Mouse (Mus musculus): ENCODE data around the gene Copa.

Gene Copa

DNA sequence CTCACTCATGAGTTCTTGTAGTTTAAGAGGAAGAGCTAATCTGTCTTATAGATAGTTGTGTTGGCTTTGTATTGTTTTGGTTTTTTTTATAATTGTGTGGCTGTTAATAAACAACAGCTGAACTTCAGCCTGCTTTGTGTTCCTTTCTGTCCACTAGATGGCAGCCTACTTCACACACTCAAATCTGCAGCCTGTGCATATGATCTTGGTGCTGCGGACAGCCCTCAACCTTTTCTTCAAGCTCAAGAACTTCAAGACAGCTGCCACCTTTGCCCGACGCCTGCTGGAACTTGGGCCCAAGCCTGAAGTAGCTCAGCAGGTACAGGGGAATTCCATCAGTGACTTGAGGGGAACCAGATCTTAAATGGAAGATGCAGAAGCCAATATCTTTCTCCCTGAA is 37.4 kb downstream of the Copa start:
- CTCF ChIA-PET: interaction anchor here (0.5 to 3.0 kb wide), 68 partner anchors 9 to 1323 kb away, joined by 3 to 21 read pairs (median 4); partner anchors contain the start of genes Ncstn (in 3 of the 4), Copa (in 2 of the 4), Dcaf8 (in 2 of the 4) and Casq1 (in 1 of the 4)
- POLR2A ChIA-PET: interaction anchor here (0.7 to 2.4 kb wide), 14 partner anchors 10 to 205 kb away, joined by 3 to 10 read pairs (median 3); partner anchors contain the start of genes Copa (in 1 of the 4), Dcaf8 (in 1 of the 4) and Ncstn (in 1 of the 4)

DNA sequence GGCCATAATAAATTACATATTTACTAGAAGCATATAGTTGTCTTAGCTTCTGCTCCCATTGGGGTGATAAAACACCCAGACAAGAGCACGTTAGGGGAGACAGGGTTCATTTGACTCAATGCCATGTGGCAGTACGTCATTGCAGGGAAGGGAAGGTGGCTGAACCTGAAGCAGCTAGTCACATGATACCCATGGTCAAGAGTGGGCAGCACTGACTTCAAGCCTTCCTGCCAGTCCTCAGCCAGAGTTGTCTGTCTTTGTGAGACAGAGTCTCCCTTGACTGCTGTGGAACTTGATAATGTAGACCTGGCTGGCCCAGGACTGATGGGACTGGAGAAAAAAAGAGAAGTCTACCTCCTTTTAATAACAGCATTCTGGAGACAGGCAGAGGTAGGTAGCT is 40.3 kb downstream of the Copa start:
- ChIA-PET POLR2A (interaction anchor here in 1 of 4 experiments (0.6 to 1.5 kb wide), 4 partner anchors 14 to 254 kb away, joined by 3 read pairs; partner anchors contain the start of genes Copa, Ncstn and Pigm), CTCF (interaction anchor here in 1 of 4 experiments (1.3 kb wide), 1 partner anchor 125 kb away, joined by 5 read pairs; no protein-coding TSS in a partner anchor)

DNA sequence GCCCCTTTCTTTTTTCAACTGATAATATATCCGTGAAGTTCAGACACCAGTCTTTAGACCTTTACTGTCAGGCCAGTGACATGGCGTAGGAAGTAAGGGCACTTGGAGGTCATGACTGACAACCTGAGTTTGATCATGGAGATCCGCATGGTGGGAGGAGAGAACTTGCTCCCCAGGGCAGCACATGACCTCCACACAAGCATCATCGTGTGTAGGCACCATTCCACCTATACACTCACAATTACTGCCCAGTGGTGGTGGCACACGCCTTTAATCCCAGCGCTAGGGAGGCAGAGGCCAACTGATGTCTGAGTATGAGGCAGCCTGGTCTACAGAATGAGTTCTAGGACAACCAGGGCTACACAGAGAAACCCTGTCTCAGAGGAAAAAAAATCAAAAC is 42.2 kb downstream of the Copa start:
- ChIA-PET CTCF (no interaction called here), POLR2A (interaction anchor here in 2 of 4 experiments (0.7 to 1.5 kb wide), 4 partner anchors 23 to 217 kb away, joined by 3 to 5 read pairs (median 3); partner anchors contain the start of genes Copa (in 1 of the 2), Dcaf8 (in 1 of the 2), Kcnj10 (in 1 of the 2) and Ncstn (in 1 of the 2))

DNA sequence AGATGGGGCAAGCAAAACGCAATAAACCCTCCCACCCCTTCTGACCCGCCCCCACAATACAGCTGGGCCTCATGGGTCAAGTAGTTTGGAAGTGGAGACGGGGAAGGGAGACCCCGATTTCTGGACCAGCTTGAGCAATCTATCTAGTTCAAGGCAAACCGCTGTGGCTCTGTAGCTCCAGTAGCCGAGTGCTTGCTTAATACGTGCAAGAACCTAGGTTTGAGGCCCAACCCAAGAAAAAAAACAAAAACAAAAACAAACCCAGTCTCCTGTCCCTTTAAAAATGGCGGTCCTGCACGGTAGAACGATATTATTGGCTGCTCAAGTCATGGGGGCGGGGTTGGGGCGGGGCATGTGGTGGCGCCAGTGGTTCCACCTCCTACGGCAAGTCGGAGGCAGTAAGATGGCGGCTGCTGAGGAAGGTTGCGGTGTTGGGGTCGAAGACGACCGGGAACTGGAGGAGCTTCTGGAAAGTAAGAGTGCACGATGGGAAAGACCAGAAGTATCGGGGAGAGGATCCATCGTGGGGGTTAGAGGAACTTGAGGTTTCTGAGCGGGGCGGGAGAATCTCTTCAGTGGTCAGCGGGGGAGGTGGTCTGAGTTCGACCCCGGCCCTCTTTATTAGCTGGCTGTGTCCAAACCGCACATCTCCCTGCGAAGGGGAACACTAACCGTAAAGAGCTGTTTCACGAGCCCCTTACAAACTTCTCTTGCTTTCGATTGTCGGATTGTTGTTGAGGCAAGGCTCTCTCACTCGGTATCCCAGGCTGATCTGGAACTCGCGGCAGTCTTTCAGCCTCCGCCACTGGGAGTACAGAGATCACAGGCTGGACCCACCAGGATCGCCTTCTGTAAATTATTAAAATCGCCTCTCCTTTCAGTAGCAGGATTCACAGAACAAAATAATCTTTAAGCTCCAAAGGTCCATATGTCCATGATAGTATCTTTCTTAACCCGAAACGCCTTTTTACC is 44.3 kb downstream of the Copa start, which contains the start of gene Pex19:
TSS of gene Pex19 (plus strand) at position 380 of the 972 bp plus-strand sequence.
- POLR2A ChIA-PET: interaction anchor here (0.6 to 2.1 kb wide), 37 partner anchors 8 to 250 kb away, joined by 3 to 11 read pairs (median 4); partner anchors contain the start of genes Dcaf8 (in 3 of the 4), Igsf8 (in 1 of the 4), Ncstn (in 1 of the 4) and Pea15a (in 1 of the 4)
- CTCF ChIA-PET: interaction anchor here in 2 of 4 experiments (0.6 to 1.6 kb wide), 4 partner anchors 21 to 238 kb away, joined by 3 to 18 read pairs (median 4); partner anchors contain the start of gene Dcaf8 (in 1 of the 2)

DNA sequence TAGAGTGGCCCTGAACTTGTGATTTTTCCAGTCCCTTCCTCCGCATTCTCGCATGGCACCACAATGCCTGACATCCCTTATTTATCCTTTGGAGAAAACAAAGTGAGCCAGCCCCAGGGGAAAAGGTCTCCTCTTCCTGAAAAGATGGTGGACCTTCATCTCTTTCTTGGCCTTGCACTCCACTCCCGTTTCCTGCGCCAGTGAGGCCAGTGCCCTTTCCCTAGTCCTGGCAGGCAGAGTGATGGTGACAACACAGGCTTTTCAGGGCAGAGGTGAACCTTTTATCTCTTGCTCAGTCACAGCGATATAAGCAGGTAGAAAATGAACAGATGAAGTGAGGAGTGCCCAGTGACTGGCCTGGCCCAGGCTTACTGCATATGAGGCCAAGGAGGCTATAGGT is 45.2 kb downstream of the Copa start:
- CTCF ChIA-PET: interaction anchor here in 3 of 4 experiments (1.1 to 2.7 kb wide), 4 partner anchors 8 to 237 kb away, joined by 4 to 21 read pairs (median 10); partner anchors contain the start of gene Dcaf8 (in 1 of the 3)
- POLR2A ChIA-PET: interaction anchor here in 3 of 4 experiments (1.0 to 4.5 kb wide), 20 partner anchors 7 to 198 kb away, joined by 3 to 34 read pairs (median 4); partner anchors contain the start of genes Dcaf8 (in 2 of the 3), Igsf8 (in 1 of the 3) and Pea15a (in 1 of the 3)

DNA sequence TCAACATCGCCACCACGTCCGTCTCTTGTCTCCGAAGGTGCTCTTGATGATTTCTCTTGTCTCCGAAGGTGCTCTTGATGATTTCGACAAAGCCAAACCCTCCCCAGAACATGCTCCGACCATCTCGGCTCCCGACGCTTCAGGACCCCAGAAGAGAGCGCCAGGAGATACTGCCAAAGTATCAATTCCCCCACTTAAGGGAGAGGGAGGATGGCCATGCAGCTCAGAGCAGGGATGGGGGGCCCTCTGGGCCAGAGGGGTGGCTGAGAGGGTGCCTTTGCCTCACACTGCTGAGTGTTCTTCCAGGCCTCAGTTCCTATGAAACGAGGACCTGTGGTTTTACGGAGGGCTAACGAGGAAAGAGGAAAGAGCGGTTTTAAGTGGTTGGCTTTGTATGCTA is 46.2 kb downstream of the Copa start:
- POLR2A ChIA-PET: interaction anchor here in 3 of 4 experiments (0.6 to 4.5 kb wide), 16 partner anchors 9 to 247 kb away, joined by 3 to 34 read pairs (median 4); partner anchors contain the start of genes Dcaf8 (in 2 of the 3), Copa (in 1 of the 3), Ncstn (in 1 of the 3) and Pigm (in 1 of the 3)
- CTCF ChIA-PET: interaction anchor here (0.6 to 2.7 kb wide), 22 partner anchors 9 to 303 kb away, joined by 3 to 21 read pairs (median 5); partner anchors contain the start of genes Dcaf8 (in 1 of the 4) and Ncstn (in 1 of the 4)

DNA sequence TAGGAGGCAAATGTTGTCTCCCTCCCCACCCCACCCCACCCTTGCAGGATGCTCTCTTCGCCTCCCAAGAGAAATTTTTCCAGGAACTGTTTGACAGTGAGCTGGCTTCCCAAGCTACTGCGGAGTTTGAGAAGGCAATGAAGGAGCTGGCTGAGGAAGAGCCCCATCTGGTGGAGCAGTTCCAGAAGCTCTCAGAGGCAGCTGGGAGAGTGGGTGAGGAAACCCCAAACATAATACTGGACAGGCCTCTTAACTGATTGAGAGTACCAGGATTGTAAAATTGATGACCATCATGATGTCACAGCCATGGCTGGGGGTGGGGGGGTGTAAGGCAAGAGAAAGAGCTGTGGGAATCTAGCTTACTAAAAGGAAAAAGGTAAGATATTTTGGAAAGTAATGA is 46.8 kb downstream of the Copa start:
- CTCF ChIA-PET: interaction anchor here (0.5 to 2.7 kb wide), 37 partner anchors 9 to 922 kb away, joined by 3 to 21 read pairs (median 4); partner anchors contain the start of genes Copa (in 1 of the 4), Dcaf8 (in 1 of the 4), Ncstn (in 1 of the 4) and Tagln2 (in 1 of the 4)
- POLR2A ChIA-PET: interaction anchor here in 3 of 4 experiments (0.6 to 4.5 kb wide), 24 partner anchors 9 to 818 kb away, joined by 3 to 34 read pairs (median 4); partner anchors contain the start of genes Dcaf8 (in 3 of the 3), Copa (in 1 of the 3), Ncstn (in 1 of the 3) and Pigm (in 1 of the 3)

DNA sequence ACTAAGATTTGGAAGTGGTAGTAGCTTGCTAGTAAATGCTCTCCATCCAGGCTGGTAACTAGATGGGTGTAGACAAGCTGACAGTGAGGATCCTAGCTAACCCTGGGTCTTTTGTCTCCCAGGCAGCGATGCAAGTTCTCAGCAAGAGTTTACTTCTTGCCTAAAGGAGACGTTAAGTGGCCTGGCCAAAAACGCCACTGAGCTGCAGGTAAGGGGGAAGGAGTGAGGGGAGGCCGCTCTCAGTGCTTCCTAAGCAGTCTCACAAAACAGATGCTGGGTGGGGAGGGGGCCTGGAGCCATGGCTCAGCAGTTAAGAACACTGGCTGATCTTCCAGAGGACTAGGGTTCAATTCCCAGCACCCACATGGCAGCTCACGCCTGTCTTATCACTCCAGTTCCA is 47.5 kb downstream of the Copa start:
- CTCF ChIA-PET: interaction anchor here (0.5 to 2.7 kb wide), 22 partner anchors 8 to 195 kb away, joined by 3 to 21 read pairs (median 4); partner anchors contain the start of genes Dcaf8 (in 1 of the 4) and Ncstn (in 1 of the 4)
- POLR2A ChIA-PET: interaction anchor here in 3 of 4 experiments (0.8 to 4.5 kb wide), 17 partner anchors 8 to 182 kb away, joined by 3 to 34 read pairs (median 5); partner anchors contain the start of genes Dcaf8 (in 3 of the 3), Copa (in 1 of the 3) and Ncstn (in 1 of the 3)

DNA sequence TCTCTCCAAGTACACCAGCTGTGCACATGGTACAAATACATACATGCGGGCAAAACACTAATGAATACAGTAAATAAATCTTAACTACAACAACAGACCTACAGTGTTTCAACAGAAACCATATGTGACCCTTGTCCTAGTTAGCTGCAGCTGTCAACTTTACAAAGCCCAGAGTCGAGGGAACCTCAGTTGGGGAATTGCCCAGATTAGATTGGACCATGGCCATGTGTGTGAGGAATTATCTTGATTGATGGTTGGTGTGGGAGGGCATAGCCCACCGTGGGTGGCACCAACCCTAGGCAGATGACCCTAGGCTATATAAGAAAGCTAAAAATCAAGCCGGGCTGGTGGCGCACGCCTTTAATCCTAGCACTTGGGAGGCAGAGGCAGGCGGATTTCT is 50.0 kb downstream of the Copa start:
- ChIA-PET POLR2A (interaction anchor here in 2 of 4 experiments (0.6 to 4.5 kb wide), 6 partner anchors 13 to 181 kb away, joined by 3 to 34 read pairs (median 3); partner anchors contain the start of genes Dcaf8 (in 2 of the 2), Copa (in 1 of the 2) and Ncstn (in 1 of the 2)), CTCF (interaction anchor here in 2 of 4 experiments (1.1 to 1.5 kb wide), 2 partner anchors 13 kb away, joined by 3 to 5 read pairs; no protein-coding TSS in a partner anchor)

DNA sequence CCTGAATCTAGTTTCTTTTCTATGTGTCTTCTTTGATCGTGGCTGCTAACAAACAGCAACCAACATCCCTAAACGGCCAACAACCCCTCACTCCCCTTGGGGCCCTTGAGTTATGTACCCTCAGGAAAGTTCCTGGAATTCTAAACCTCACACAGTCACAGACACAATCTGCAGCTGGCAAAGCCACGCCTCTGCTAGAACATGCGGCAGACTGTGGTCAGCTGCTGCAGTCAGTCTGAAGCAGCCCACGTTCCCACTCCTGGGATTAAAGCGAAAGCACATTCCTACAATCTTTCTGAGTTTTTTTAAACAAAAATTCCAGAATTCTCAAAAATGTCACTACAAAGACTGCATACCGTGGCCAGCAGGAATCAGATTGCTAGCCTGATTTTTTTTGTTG is 51.2 kb downstream of the Copa start:
- ChIA-PET POLR2A (interaction anchor here in 2 of 4 experiments (0.6 to 3.7 kb wide), 3 partner anchors 14 to 51 kb away, joined by 3 to 13 read pairs (median 4); partner anchors contain the start of genes Copa (in 1 of the 2), Dcaf8 (in 1 of the 2) and Ncstn (in 1 of the 2)), CTCF (interaction anchor here in 1 of 4 experiments (1.0 to 1.6 kb wide), 2 partner anchors 14 to 231 kb away, joined by 3 to 4 read pairs; no protein-coding TSS in a partner anchor)

DNA sequence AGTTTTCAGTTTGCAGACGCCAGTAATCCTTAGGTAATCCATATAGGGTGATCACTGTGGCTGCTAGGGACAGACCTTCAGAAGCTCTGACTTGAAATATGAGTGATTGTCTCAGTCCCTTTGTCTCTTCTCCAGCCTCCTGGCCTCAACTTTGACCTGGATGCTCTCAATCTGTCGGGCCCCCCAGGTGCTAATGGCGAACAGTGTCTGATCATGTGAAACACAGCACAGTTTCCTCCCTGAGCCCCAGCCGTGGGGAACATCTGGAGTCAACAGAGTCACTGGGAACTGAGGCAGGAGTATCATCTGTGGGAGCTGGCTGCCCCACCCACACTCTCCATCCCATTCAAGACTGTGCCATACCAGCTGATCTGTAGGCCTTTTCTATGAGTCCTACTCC is 51.7 kb downstream of the Copa start:
- ChIA-PET POLR2A (interaction anchor here in 3 of 4 experiments (1.0 to 3.7 kb wide), 3 partner anchors 9 to 15 kb away, joined by 3 to 13 read pairs (median 4); partner anchors contain the start of gene Dcaf8 (in 1 of the 3)), CTCF (interaction anchor here in 1 of 4 experiments (1.0 to 1.6 kb wide), 2 partner anchors 15 to 231 kb away, joined by 3 to 4 read pairs; no protein-coding TSS in a partner anchor)

DNA sequence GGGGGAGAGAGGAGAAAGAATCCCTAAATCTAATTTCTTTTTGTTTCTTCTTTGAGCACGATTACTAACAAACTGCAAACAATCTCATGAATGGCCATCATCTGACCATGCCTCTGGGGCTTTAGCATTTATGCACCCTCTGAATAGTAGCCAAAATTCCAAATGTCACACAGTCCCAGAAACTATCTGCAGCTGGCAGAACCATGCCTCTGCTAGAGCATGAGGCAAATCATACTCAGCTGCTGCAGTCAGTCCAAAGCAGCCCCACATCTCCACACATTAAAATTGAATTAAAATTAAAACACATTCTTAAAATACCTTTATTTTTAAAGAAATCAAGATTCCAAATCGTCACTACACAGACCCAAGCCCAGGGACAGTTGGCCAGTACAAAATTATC is 57.8 kb downstream of the Copa start:
- POLR2A ChIA-PET: interaction anchor here (0.5 to 2.1 kb wide), 13 partner anchors 8 to 638 kb away, joined by 3 to 10 read pairs (median 3); partner anchors contain the start of genes Pex19 (in 3 of the 4) and Dcaf8 (in 2 of the 4)
- CTCF ChIA-PET: interaction anchor here in 1 of 4 experiments (0.6 to 0.7 kb wide), 2 partner anchors 11 to 159 kb away, joined by 3 read pairs; no protein-coding TSS in a partner anchor

DNA sequence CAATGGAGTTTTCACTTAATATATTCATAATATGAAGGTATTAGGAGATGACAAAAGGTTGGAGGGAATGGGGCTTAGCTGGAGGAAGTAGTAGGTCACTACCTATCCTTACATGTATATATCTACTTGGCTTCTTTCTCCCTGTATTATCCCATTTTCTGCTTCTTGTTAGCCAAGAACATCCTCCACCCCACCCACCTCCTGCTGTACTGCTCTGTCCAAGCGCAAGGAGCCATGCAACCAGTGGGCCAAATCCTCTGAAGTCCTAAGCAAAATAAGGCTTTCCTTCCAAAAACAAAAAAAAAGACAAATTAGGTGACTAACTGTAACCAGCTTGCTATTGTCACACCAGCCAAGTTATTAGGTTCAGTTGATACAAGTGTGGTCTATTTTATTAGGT is 58.5 kb downstream of the Copa start:
- POLR2A ChIA-PET: interaction anchor here in 2 of 4 experiments (0.5 to 2.1 kb wide), 6 partner anchors 11 to 638 kb away, joined by 3 to 10 read pairs (median 4); partner anchors contain the start of gene Pex19 (in 1 of the 2)
- CTCF ChIA-PET: interaction anchor here in 1 of 4 experiments (0.7 kb wide), 1 partner anchor 12 kb away, joined by 3 read pairs; no protein-coding TSS in a partner anchor

DNA sequence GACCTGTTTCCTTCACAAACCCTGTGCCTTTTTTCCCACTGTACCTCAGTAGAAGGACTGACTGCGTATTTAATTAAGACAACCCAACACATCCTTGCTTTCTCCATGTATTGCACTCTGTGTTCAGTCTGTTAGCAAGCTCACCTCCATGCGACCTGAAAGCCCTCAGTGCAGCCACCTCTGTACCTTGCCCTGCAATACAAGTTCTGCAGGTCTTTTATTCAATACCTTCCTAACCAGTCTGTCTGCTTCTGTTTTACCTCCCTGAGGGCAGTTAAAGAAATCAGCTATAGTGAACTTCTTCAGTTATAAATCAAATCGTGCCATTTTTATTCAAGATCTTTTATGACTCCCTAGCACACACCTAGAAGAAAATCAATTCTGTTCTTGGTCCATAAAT is 59.2 kb downstream of the Copa start:
- ChIA-PET POLR2A (interaction anchor here in 1 of 4 experiments (1.4 to 2.6 kb wide), 2 partner anchors 12 to 24 kb away, joined by 3 to 8 read pairs; no protein-coding TSS in a partner anchor), CTCF (no interaction called here)

DNA sequence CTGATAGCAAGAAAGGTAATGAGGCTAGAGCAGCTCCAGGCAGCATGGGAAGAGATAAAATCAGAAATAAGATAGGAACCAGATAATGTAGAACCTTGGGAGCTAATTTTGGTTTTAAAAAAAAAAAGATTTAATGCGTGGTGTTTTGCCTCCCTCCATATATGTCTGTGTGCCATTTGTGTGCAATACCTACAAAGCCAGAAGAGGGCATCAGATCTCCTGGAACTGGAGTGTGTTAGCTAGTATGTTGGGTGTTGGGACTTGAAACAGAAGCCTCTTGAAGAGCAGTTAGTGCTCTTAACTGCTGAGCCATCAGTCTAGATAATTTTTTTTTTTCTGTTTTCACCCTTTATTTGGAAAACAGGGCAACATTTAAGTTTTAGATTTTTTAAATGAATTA is 61.2 kb downstream of the Copa start:
- POLR2A ChIA-PET: interaction anchor here in 3 of 4 experiments (0.6 to 2.6 kb wide), 17 partner anchors 9 to 204 kb away, joined by 3 to 8 read pairs (median 4); partner anchors contain the start of genes Copa (in 2 of the 3), Ncstn (in 2 of the 3) and Pea15a (in 1 of the 3)
- CTCF ChIA-PET: interaction anchor here (0.6 to 1.7 kb wide), 27 partner anchors 12 to 222 kb away, joined by 3 to 8 read pairs (median 4); no protein-coding TSS in a partner anchor

DNA sequence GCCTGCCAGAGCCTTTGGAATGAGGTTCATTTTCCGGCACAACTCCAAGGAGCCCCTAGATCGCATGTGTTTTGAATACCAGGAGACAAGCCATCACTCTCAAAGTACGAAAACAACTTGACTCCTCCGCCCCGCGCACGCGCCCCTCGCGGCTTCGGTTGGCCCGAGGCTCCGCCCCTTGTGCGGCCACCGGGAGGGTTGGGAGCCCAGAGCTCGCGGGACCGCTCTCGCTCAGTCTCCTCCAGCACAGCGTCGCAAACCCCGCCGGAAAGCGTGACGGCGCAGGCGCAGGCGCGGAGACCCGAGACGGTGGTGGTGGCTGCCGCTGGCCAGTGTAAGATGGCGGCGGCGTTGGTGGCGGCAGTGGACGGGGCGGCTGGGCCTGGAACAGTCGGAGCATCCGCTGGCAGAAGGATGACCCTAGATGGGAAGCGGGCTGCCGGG is 65.5 kb downstream of the Copa start, which contains the start of gene Dcaf8:
TSS of gene Dcaf8 (plus strand) at position 250 of the 444 bp plus-strand sequence.
- CTCF ChIA-PET: interaction anchor here in 3 of 4 experiments (0.9 to 1.3 kb wide), 8 partner anchors 14 to 229 kb away, joined by 3 to 7 read pairs (median 4); partner anchors contain the start of genes Pea15a (in 1 of the 3), Pex19 (in 1 of the 3) and Pigm (in 1 of the 3)
- POLR2A ChIA-PET: interaction anchor here (0.5 to 4.0 kb wide), 82 partner anchors 8 to 645 kb away, joined by 3 to 34 read pairs (median 4); partner anchors contain the start of genes Copa (in 3 of the 4), Kcnj10 (in 3 of the 4), Ncstn (in 3 of the 4) and Pex19 (in 3 of the 4)
